Mouse (Mus musculus) hindbrain, embryonic 15.5 days (tissue): ENCODE measurements around the gene Crim1. TPM values are rescaled to one million over a fixed set of nuclear protein-coding genes. Genes with fewer than 3 reads are reported as not detected.
A peak's percentile ranks its signal among the peaks of the same experiment; 100 is the strongest.

ENCODE experiments used
- ATAC-seq: fragments of 200-750 bp; cut with Nextera tagmentation; 2 replicates; pipeline ENCODE4 v1.8.0; 2017; ENCODE audit warnings: low read depth, moderate number of reproducible peaks, moderate TSS enrichment; ENCODE audit not compliant: low FRiP score
- H3K27ac ChIP-seq: fragments of 300-500 bp; sonication (generic); replicated peaks from 2 replicates; pipeline ENCODE4 v1.5.1; 2015; ENCODE audit warnings: mild to moderate bottlenecking, inconsistent platforms
- H3K27me3 ChIP-seq: fragments of 300-500 bp; sonication (generic); 2 replicates; pipeline ENCODE4 v1.6.1; 2015; ENCODE audit warnings: control low read depth, inconsistent platforms
- H3K36me3 ChIP-seq: fragments of 300-500 bp; sonication (generic); 2 replicates; pipeline ENCODE4 v1.6.1; 2015; ENCODE audit warnings: control low read depth, inconsistent platforms
- H3K4me1 ChIP-seq: fragments of 300-500 bp; sonication (generic); replicated peaks from 2 replicates; pipeline ENCODE4 v1.6.1; 2015; ENCODE audit warnings: control low read depth, inconsistent platforms
- H3K4me2 ChIP-seq: fragments of 300-500 bp; sonication (generic); 2 replicates; pipeline ENCODE4 v1.6.1; 2015; ENCODE audit warnings: moderate library complexity, mild to moderate bottlenecking, inconsistent platforms
- H3K4me3 ChIP-seq: fragments of 300-500 bp; sonication (generic); 2 replicates; pipeline ENCODE4 v1.5.1; 2015; ENCODE audit warnings: mild to moderate bottlenecking, inconsistent platforms
- H3K9ac ChIP-seq: fragments of 300-500 bp; sonication (generic); 2 replicates; pipeline ENCODE4 v1.6.1; 2015; ENCODE audit warnings: inconsistent platforms
- H3K9me3 ChIP-seq: fragments of 300-500 bp; sonication (generic); 2 replicates; pipeline ENCODE4 v1.6.1; 2016; ENCODE audit warnings: control low read depth, inconsistent platforms
- WGBS: fragments of 180-500 bp; shearing (Covaris S2); methylation state at CpG from one replicate; pipeline ENCODE4 v1.1.7; 2015; 5-methylcytosine and 5-hydroxymethylcytosine counted together
- polyA plus RNA-seq: library from polyadenylated mRNA; unstranded; fragments of >200 nt; fragmentation: Nextera tagmentation; extraction: Ambion mirVana; gene quantifications from 2 replicates; pipeline ENCODE4 v1.2.1, GENCODE M21; 2015

Crim1 gene
- polyA plus RNA-seq, 1 experiment from 2014 or later, result 15.5 TPM

DNA sequence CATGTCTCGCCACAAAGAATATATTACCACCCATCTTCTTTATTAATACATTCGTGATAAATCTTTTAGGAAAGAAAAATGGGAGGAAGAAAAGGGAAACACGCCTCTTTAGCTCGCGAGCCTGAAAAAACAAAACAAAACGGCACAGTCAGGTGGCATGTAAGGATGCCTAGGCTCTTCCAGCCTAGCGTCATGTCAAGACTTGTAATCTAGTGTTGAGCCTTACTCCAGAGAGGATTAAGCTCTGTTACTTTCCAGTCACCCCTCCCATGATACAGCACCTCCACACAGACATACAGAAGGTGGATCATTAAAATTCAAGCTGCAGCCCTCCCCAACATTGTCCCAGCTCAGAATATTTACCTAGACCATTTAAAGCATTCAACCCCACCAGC is 820 bp upstream of the Crim1 start:
- Histone ChIP-seq H3K4me3 (peak overlapping the region; percentile 97), H3K27ac (peak overlapping the region; percentile 93), H3K9me3 (no peaks in the 10 kb centered on the region), H3K9ac (peak overlapping the region; percentile 90), H3K27me3 (no peaks in the 10 kb centered on the region), H3K4me1 (peaks cover 35% of the 10 kb centered on the region), H3K4me2 (peak overlapping the region; percentile 72), H3K36me3 (no peaks in the 10 kb centered on the region)
- ATAC-seq, result peak; percentile 1; the same call in 1 of the 2 replicates
- WGBS, result under 1% methylated on average over 7 of the region's 7 CpGs

DNA sequence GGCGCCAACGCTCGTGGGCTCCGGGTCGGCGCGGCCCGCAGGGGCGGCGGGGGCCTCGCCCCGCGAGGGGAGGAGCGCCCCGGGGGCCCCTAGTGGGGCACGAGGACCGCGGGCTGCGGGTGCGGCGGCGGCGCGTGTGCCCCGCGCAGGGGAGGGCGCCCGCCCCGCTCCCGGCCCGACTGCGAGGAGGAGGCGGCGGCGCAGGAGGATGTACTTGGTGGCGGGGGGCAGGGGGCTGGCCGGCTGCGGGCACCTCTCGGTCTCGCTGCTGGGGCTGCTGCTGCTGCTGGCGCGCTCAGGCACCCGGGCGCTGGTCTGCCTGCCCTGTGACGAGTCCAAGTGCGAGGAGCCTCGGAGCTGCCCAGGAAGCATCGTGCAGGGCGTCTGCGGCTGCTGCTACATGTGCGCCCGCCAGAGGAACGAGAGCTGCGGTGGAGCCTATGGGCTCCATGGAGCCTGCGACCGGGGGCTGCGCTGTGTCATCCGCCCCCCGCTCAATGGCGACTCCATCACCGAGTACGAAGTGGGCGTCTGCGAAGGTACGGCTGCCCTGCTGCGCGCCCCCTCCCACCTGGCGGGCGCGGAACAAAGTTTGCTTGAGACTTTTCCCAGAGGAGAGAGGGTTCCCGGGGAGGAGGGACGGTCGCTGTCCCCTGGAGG is 643 bp downstream of the Crim1 start:
- Histone ChIP-seq H3K27me3 (no peaks in the 10 kb centered on the region), H3K27ac (peak overlapping the region; percentile 93), H3K9me3 (no peaks in the 10 kb centered on the region), H3K9ac (peak overlapping the region; percentile 90), H3K4me2 (peak overlapping the region; percentile 72), H3K4me3 (peak overlapping the region; percentile 97), H3K4me1 (peaks cover 50% of the 10 kb centered on the region), H3K36me3 (no peaks in the 10 kb centered on the region)
- under 1% methylated on average over 60 of the region's 73 CpGs for WGBS
- ATAC-seq, result peak; percentile 66

DNA sequence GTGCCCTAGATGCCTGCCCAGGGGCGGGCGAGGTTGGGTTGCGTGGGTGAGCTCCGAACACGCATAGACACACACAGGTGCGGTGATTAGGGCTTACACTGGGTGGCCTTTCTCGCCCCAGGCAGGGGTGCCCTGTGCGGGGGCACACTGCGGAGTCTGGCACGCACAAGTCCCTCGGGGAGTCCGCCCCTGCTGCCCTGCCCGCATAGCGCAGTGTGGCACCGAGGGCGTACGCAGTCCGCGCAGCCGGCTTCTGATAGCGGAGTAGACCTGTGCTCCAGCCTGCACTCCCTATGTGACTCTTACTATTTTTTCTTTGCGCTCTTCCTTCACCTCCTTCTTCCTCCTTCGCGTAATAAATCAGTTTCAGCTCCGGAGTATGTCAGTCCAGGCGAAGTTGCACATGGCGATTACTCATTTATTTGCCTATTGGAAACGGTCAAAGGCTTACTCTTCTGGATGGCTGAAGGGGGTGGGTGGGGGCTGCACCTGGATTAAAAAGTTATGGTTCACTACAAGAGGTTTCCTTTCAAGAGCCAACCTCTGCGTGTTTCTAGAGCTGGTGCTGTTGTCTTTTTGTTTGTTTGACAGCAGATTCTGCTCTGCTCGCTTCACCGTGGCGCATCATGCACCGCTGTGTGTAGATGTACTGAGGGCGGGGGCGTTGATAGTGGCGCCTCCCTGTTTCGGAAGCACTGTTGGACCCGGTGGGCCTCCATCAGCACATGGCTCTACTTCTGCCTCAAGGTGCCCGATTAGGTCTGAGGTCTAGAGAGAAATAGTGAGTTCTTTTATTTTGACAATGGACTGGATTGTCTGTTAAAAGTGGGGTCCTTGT is 1.4 kb downstream of the Crim1 start:
- Histone ChIP-seq H3K4me1 (peaks cover 57% of the 10 kb centered on the region), H3K27me3 (no peaks in the 10 kb centered on the region), H3K27ac (peak overlapping the region; percentile 93), H3K9me3 (no peaks in the 10 kb centered on the region), H3K4me2 (peak overlapping the region; percentile 72), H3K36me3 (no peaks in the 10 kb centered on the region), H3K9ac (peak overlapping the region; percentile 90), H3K4me3 (peak overlapping the region; percentile 97)
- ATAC-seq, result peak; percentile 64
- under 1% methylated on average over 39 of the region's 39 CpGs for WGBS

DNA sequence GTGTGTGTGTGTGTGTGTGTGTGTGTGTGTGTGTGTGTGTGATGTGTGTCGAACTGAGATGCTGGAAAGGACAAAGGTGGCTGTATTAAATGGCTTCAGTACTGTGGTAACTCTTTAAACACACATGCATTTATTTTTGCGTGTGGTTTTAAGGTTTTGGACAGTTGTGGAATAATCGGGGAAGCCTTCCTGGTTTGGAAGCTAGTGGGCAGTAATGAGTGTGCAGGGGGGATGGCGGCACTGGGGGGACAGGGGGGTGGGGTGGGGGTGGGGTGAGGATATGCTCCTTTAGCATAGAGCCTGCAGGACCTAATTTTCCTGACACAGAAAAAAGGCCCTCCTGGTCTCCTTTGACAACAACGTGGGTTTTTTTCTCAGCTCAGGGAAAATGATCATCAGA is 2.2 kb downstream of the Crim1 start:
- Histone ChIP-seq H3K9ac (peak overlapping the region; percentile 90), H3K36me3 (no peaks in the 10 kb centered on the region), H3K4me2 (peak overlapping the region; percentile 72), H3K4me1 (peaks cover 62% of the 10 kb centered on the region), H3K4me3 (peak overlapping the region; percentile 97), H3K9me3 (no peaks in the 10 kb centered on the region), H3K27ac (peak overlapping the region; percentile 93), H3K27me3 (no peaks in the 10 kb centered on the region)
- under 1% methylated on average over 5 of the region's 5 CpGs for WGBS
- no peak for ATAC-seq

DNA sequence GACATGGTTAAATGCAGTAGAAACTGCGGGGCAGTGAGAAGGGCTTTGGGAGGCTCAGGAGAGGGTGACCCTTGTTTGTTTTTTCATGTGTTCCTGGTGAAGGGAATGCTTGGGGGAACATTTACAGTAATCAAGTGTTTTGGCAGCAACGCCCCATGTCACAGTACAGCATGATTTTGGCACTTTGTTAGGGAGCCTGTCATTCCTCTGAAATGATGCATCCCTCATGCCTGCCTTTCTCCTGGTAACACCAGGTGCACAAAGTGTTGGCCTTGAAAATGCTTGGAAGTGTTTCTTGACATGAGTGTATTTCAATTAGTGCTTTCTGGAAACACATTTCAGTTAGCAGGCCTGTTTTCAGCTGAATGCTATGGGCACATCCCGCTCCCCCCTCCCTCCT is 2.7 kb downstream of the Crim1 start:
- H3K9me3 ChIP-seq, result no peaks in the 10 kb centered on the region
- H3K4me2 ChIP-seq, result peak overlapping the region; percentile 72
- H3K9ac ChIP-seq, result peak overlapping the region; percentile 90
- H3K36me3 ChIP-seq, result no peaks in the 10 kb centered on the region
- peak overlapping the region; percentile 97 for H3K4me3 ChIP-seq
- WGBS, result 27% methylated on average over 3 of the region's 3 CpGs
- H3K27ac ChIP-seq, result peak overlapping the region; percentile 10; the same call in 1 of the 2 replicates
- ATAC-seq, result no peak
- peaks cover 67% of the 10 kb centered on the region for H3K4me1 ChIP-seq
- no peaks in the 10 kb centered on the region for H3K27me3 ChIP-seq

DNA sequence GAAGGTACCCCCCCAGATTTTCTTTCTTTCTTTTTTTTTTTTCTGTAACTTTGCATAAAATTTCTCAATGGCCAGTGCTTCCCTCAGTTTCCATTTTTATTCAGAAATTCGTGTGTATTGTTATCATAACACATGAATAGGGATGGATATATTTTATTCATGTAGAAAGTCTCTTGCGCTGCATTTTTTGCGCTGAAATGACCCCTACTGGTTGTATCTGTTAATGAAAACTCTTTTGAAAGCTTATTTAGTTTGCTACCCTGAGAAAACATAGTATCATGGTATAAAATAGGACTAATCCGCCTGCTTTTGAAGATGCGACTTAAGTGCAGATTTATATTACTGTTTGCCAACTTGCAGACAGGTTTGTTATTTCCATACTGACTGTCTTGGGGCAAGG is 3.4 kb downstream of the Crim1 start:
- no peak for ATAC-seq
- Histone ChIP-seq H3K4me2 (peak overlapping the region; percentile 72), H3K27ac (peak overlapping the region; percentile 10; the same call in 1 of the 2 replicates), H3K27me3 (no peaks in the 10 kb centered on the region), H3K9ac (0 out of 2 replicates have a peak overlapping the region, but pooled peaks have one; percentile 6), H3K36me3 (no peaks in the 10 kb centered on the region), H3K4me3 (peak overlapping the region; percentile 97), H3K4me1 (peaks cover 67% of the 10 kb centered on the region), H3K9me3 (no peaks in the 10 kb centered on the region)
- 41% methylated on average over 5 of the region's 5 CpGs for WGBS

DNA sequence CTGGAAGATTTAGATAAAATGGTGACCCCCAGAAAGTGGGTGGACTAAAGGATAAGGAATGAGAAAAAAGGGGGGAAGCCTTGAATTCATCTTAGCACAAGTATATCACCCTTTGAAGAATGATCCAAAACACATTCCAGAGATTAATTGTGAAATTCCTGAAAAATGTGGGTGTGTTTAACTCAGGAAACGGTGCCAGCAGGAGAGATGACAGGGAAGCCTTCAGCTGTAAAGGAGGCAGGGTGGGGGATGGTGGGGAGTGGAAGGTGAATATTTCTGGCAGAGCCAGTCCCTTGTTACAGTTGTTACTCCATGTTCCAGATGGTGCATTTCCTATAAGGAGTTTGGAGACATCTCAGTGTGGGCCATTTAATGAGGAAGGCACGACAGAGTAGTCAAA is 6.4 kb downstream of the Crim1 start:
- Histone ChIP-seq H3K27ac (no peak overlapping the region), H3K4me3 (no peak overlapping the region), H3K27me3 (no peaks in the 10 kb centered on the region), H3K36me3 (no peaks in the 10 kb centered on the region), H3K9ac (no peak overlapping the region), H3K9me3 (no peaks in the 10 kb centered on the region), H3K4me2 (no peak overlapping the region), H3K4me1 (peaks cover 55% of the 10 kb centered on the region)
- no peak for ATAC-seq
- WGBS, result 38% methylated on average over 2 of the region's 2 CpGs

DNA sequence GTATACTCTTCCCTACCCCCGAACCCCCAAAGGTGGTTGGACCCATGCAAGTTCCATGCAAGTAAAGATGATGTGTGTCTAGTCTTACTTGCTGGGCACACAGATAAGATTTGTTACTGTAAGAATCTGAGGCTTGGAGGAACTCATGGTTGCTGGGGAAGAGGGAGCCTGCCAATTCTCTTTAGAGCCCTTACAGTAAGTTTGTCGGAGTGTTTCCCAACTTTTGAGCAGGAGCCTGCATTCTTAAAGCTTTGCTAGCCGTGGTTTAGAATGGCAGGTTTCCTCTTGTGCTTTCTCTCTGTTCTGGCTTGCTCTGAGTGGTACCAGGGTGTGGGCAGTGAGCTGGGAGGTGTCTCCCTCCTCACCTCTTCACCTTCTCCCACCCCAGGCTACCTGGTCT is 7.2 kb downstream of the Crim1 start:
- no peak overlapping the region for H3K27ac ChIP-seq
- WGBS, result 83% methylated on average over 3 of the region's 3 CpGs
- H3K4me1 ChIP-seq, result peaks cover 47% of the 10 kb centered on the region
- no peaks in the 10 kb centered on the region for H3K9me3 ChIP-seq
- no peaks in the 10 kb centered on the region for H3K36me3 ChIP-seq
- H3K9ac ChIP-seq, result no peak overlapping the region
- H3K27me3 ChIP-seq, result no peaks in the 10 kb centered on the region
- H3K4me3 ChIP-seq, result no peak overlapping the region
- ATAC-seq, result no peak
- no peak overlapping the region for H3K4me2 ChIP-seq

DNA sequence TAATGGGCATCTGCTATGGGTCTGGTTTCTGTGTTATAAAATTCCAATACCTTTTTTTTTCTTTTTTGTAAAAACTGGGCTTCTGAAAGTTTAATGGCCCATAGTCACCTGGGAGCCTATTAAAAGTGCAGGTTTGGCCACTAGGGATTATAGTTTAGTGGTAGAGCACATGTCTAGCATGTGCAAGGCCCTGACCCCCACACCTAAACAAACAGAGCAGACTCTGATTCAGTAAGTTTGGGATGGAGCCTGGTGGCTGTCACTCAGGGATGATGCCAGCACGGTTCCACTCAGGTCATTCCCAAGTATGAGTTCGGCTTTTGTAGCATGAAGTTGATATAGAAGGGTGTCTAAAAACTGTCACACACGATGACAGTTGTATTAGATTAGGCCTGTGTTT is 8.8 kb downstream of the Crim1 start:
- Histone ChIP-seq H3K9ac (no peak overlapping the region), H3K27ac (no peak overlapping the region), H3K4me3 (no peak overlapping the region), H3K4me2 (no peak overlapping the region), H3K36me3 (no peaks in the 10 kb centered on the region), H3K27me3 (no peaks in the 10 kb centered on the region), H3K4me1 (peaks cover 47% of the 10 kb centered on the region), H3K9me3 (no peaks in the 10 kb centered on the region)
- ATAC-seq, result no peak
- WGBS, result 83% methylated on average over 3 of the region's 3 CpGs

DNA sequence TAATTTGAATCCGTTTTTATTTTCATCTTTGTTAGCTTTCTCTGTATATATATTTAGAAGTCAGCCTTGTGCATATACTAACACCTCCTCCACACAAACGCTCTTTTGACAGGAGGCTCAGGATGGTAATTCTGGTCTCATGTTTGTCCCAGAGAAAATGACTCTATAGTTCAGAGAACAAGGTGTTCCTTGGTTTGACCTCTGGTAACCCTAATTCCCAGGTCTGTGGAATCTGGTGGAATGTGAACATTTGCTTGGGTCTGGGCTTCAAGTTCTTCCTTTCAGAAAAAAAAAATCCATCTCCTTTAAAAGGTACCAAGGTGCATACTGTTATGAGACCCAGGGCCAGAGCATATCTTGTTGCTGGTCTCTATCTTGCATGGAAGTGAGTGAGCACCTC is 9.6 kb downstream of the Crim1 start:
- ATAC-seq, result no peak
- Histone ChIP-seq H3K4me3 (no peak overlapping the region), H3K36me3 (no peaks in the 10 kb centered on the region), H3K27me3 (no peaks in the 10 kb centered on the region), H3K27ac (no peak overlapping the region), H3K4me1 (peaks cover 38% of the 10 kb centered on the region), H3K9ac (no peak overlapping the region), H3K9me3 (no peaks in the 10 kb centered on the region), H3K4me2 (no peak overlapping the region)
- 91% methylated on average over 2 of the region's 2 CpGs for WGBS

DNA sequence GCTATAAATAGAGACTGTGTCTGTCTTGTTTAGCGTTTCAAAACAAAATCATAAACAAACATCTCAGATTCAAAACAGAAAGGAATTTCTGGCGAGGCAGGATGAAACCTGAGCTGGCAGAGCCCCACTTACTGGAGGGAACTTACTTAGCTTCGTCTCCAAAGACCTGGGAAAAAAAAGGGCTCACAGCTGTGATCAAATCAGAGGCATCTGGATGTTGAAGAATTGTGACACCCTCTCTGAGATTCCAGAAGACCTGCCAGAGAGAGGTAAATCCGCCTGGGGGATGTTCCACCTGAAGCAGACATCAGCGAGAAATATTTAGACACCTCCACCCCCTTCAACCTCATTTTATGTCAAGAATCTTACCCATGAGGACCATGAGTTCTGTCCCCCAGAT is 11.8 kb downstream of the Crim1 start:
- H3K36me3 ChIP-seq, result no peaks in the 10 kb centered on the region
- no peak overlapping the region for H3K27ac ChIP-seq
- H3K27me3 ChIP-seq, result no peaks in the 10 kb centered on the region
- ATAC-seq, result no peak
- WGBS, result 75% methylated on average over 5 of the region's 5 CpGs
- H3K4me1 ChIP-seq, result peaks cover 18% of the 10 kb centered on the region; the same call in 1 of the 2 replicates
- H3K9me3 ChIP-seq, result no peaks in the 10 kb centered on the region
- H3K9ac ChIP-seq, result no peak overlapping the region
- H3K4me2 ChIP-seq, result no peak overlapping the region
- no peak overlapping the region for H3K4me3 ChIP-seq

DNA sequence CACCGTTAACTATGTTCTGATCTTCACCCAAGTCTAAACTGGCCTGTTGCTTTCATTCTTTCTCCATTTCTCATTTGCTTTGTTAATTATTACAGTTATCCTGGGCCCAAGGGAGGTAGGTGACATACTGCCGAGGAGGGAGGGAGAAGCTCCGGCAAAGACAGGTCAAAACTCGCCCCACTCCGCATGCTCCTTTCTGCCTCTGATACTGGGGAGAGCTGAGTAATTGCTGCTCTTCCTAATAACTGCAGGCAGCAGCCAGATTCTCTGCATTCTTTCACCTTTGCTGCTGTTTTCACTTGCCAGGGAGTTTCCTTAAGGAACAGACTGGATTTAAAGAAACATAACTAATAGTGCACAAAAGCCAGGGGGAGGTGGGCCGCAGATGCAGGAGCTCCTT is 13.1 kb downstream of the Crim1 start:
- Histone ChIP-seq H3K4me1 (peaks cover 11% of the 10 kb centered on the region; the same call in 1 of the 2 replicates), H3K9me3 (no peaks in the 10 kb centered on the region), H3K36me3 (no peaks in the 10 kb centered on the region), H3K4me3 (no peak overlapping the region), H3K4me2 (no peak overlapping the region), H3K27ac (no peak overlapping the region), H3K9ac (no peak overlapping the region), H3K27me3 (no peaks in the 10 kb centered on the region)
- 59% methylated on average over 6 of the region's 6 CpGs for WGBS
- no peak for ATAC-seq
